Mouse (Mus musculus) adrenal gland, adult (tissue): ENCODE results near the gene Them4.
A peak's percentile ranks its signal among the peaks of the same experiment; 100 is the strongest.

Experiments used
- DNase-seq, 2 experiments: peaks; one replicate each; pipeline ENCODE4 v3.0.0; 2022 to 2023; ENCODE audit warnings: low spot score in 1 of 2; ENCODE audit not compliant: inconsistent age in 2 of 2

Them4 gene

GRCm38 (mm10) chr3:94367511-94367910 is 57.6 kb downstream of the Them4 start:
- no peak for DNase-seq

- DNase-seq: no peak
Observed at GRCm38 (mm10) chr3:94368631-94369030, 58.7 kb downstream of the Them4 start.

- peak; percentile 60 to 80 for DNase-seq
Observed at GRCm38 (mm10) chr3:94369709-94370108, 59.8 kb downstream of the Them4 start.

- peak; percentile 94 to 96 for DNase-seq
Observed at GRCm38 (mm10) chr3:94371637-94372036, 61.7 kb downstream of the Them4 start.

DNA sequence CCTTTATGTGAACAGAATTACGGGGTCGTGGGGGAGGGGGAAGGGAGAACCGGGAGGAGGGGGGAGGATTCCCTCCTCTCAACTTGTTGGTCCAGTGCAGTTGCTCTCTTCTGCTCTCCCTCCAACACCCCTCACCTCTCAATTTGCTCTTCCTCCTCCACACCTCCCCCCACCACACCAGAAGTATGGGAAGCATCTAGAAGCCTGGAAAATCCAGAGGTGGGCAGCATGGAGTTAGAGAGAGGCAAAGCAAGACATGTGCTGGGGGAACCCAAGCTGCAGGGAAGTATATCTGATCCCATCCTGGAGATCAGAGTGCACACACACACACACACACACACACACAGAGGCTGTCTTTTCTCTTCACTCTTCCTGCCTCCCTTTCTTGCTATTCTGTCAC is 62.1 kb downstream of the Them4 start:
- DNase-seq: no peak

DNA sequence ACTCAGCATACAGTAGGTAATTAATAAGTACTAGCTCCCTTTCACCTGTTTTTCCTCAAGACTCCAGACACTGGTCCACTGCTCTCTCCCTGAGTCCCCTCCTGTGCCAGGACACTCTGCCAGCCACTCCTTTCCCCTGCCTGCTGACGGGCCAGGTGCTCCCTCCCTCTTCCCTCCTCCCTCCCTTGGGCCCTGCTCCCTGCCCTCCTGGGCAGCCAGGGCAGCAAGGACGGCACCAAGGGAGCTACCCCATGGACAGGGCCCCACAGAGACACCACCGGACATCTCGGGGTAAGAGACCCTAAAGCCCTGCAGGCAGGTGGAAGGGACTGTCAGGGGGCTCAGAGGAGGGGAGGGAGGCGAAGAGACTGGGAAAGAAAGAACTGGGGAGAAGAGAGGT is 62.8 kb downstream of the Them4 start, which contains the start of gene Rorc:
Gene Rorc, plus strand, starts transcription at position 154 of the 400 bp plus-strand sequence.
- peak; percentile 80 to 88 for DNase-seq

- DNase-seq: peak in 1 of 2 experiments; percentile 31
Observed at GRCm38 (mm10) chr3:94373090-94373489, 63.2 kb downstream of the Them4 start.

DNA sequence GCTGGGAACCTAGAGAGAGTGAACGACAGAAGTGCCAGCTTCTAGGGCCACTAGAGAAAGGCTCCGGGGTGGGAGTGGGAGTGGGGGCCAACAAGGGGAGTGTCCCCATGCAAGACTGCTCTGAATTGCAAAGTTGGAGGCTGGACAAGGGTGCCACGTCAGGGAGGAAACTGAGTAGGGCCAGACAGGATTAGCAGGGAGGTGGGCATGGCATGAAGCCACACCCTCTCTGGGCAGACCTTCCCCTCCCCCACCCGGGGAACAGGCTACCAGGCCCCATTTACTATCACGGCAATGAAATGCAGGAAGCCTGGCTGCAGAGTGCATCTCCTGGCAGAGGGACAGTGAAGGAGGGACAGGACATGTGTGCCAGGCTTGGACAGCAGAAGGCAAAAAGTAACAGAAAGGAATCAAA is 63.7 kb downstream of the Them4 start:
- DNase-seq: peak; percentile 65 to 82

GRCm38 (mm10) chr3:94374636-94375035 is 64.7 kb downstream of the Them4 start:
- DNase-seq: peak in 1 of 2 experiments; percentile 37

DNA sequence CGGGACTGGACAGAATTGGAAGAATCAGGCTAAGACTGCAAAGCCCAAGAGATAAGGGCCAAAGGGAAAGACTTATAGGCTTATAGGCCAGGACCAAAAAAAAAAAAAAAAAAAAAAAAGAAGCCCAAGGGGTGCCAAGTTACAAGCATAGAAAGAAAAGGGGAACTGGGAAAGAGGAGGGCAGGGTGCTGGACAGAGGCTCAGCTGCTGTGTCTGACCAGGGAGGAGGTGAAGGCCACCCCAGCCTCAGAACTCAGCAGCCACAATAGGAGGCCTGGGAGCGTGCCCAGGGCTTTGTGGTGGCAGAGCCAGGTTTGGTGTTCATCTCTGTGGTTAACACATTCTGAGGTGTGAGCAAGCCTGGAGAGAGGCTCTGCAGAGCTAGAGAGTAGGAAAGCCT is 65.3 kb downstream of the Them4 start:
- DNase-seq: no peak

- no peak for DNase-seq
Observed at GRCm38 (mm10) chr3:94375861-94376260, 66.0 kb downstream of the Them4 start.

GRCm38 (mm10) chr3:94377028-94377923 is 67.4 kb downstream of the Them4 start:
- DNase-seq: no peak

DNA sequence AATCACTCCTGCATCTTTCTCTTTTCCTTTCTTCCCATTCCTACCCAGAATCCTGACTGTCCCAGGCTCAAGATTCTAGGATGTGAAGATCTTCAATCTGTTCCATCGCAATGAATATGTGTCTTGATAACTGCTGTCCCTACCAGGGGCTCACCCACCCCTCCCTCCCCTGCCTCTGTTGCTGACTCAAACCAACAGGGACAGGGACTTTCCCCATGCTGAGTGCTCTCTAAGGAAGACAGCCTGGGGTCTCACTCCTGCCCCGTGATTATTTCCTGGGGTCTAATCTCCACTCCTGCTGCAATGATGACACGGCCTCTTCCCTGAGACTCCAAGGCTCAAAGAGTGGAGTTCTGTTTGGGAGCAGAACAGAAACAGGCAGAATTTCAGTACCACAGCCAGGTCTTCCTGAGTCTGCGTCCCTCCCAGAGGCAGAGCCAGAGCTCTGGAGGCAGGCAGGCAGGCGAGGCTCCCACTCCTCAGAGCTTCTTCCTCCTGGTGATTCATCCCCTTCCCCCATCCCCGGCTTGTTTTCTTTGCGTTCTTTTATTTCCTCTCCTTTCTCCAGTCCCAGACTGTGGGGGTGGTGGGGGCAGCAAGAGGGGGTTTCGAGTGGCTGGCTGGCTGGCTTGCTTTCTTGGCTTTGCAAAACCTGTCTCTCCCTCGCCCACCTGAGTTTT is 70.1 kb downstream of the Them4 start:
- no peak for DNase-seq
